Mouse (Mus musculus): ENCODE measurements around the gene Olfr1370.
"Not testable (repeated sequence)": the region's sequence is repeated elsewhere in the genome, so short reads cannot be mapped to it uniquely, and the experiment has no call there.

Olfr1370 gene

GRCm38 (mm10) chr13:21074847-21075246 lies at the start of gene Olfr1370:
Gene Olfr1370 (minus strand): TSS chr13:21074947.
- DNase-seq = no peak

GRCm38 (mm10) chr13:21114121-21114520 lies 39.4 kb upstream of the Olfr1370 start:
- DNase-seq = no peak

- not testable (repeated sequence) for DNase-seq
These were observed 36.4 kb upstream of the Olfr1370 start, which contains the start of gene Olfr1369-ps1 for GRCm38 (mm10) chr13:21111183-21111582. Gene Olfr1369-ps1 (plus strand): TSS chr13:21111483.

- DNase-seq = no peak
These were observed 35.7 kb upstream of the Olfr1370 start for GRCm38 (mm10) chr13:21110441-21110840.

GRCm38 (mm10) chr13:21109759-21110158 lies 35.0 kb upstream of the Olfr1370 start:
- DNase-seq = no peak

- no peak for DNase-seq
These were observed 7.9 kb upstream of the Olfr1370 start for GRCm38 (mm10) chr13:21082686-21083085.

- DNase-seq = no peak
These were observed 8.7 kb downstream of the Olfr1370 start for GRCm38 (mm10) chr13:21066021-21066420.

GRCm38 (mm10) chr13:21050118-21050517 lies 24.6 kb downstream of the Olfr1370 start:
- peak; percentile 16 for DNase-seq

GRCm38 (mm10) chr13:21040589-21041199 lies 34.1 kb downstream of the Olfr1370 start:
- no peak for DNase-seq

GRCm38 (mm10) chr13:21035981-21036380 lies 38.8 kb downstream of the Olfr1370 start:
- DNase-seq = peak; percentile 50

- DNase-seq = peak; percentile 12
These were observed 39.7 kb downstream of the Olfr1370 start for GRCm38 (mm10) chr13:21035011-21035410.

- peak; percentile 91 for DNase-seq
These were observed 41.6 kb downstream of the Olfr1370 start for GRCm38 (mm10) chr13:21033176-21033575.

- DNase-seq = no peak
These were observed 49.9 kb downstream of the Olfr1370 start for GRCm38 (mm10) chr13:21024831-21025230.
